Mouse (Mus musculus): ENCODE results near the gene Slc4a8. TPM values are rescaled to one million over a fixed set of nuclear protein-coding genes. Genes with fewer than 3 reads are reported as not detected.
A peak's percentile ranks its signal among the peaks of the same experiment; 100 is the strongest.

Slc4a8 gene
- polyA plus RNA-seq, 1 experiment from 2014 or later: 1.4 TPM

- no peaks in the 10 kb centered on the region; the same call in 1 of the 2 replicates for H3K27me3 ChIP-seq (replicated peaks; ENCODE audit: control insufficient read depth, insufficient read depth, low read length)
- H3K4me3 ChIP-seq (ENCODE audit: low read depth, low read length): no peak overlapping the region
- no peaks in the 10 kb centered on the region for H3K36me3 ChIP-seq (ENCODE audit: control insufficient read depth, insufficient read depth)
- no peak overlapping the region for H3K4me2 ChIP-seq (replicated peaks; ENCODE audit: low read depth)
- H3K4me1 ChIP-seq (replicated peaks; ENCODE audit: control insufficient read depth, insufficient read depth, low read length): 0 out of 2 replicates have a peak, but pooled peaks cover 2% of the 10 kb centered on the region
- no peak for TF ChIP-seq CTCF (IDR thresholded peaks at IDR 0.05; ENCODE audit: low read depth)
- no peak for ATAC-seq
- H3K9me3 ChIP-seq (ENCODE audit: control insufficient read depth): no peaks in the 10 kb centered on the region
- H3K27ac ChIP-seq (ENCODE audit: low read depth, low read length): no peak overlapping the region
- 91% methylated on average over 14 of the region's 15 CpGs for whole genome bisulfite sequencing
- no peak overlapping the region for H3K9ac ChIP-seq (ENCODE audit: low read depth, low read length)
Measured at GRCm38 (mm10) chr15:100735095-100735952, 26.2 kb upstream of the Slc4a8 start.

- Histone ChIP-seq H3K36me3 (ENCODE audit: control insufficient read depth, insufficient read depth) (no peaks in the 10 kb centered on the region), H3K9ac (ENCODE audit: low read depth, low read length) (no peak overlapping the region), H3K4me2 (replicated peaks; ENCODE audit: low read depth) (no peak overlapping the region), H3K9me3 (ENCODE audit: control insufficient read depth) (no peaks in the 10 kb centered on the region), H3K4me1 (replicated peaks; ENCODE audit: control insufficient read depth, insufficient read depth, low read length) (0 out of 2 replicates have a peak, but pooled peaks cover 2% of the 10 kb centered on the region), H3K27ac (ENCODE audit: low read depth, low read length) (no peak overlapping the region), H3K27me3 (replicated peaks; ENCODE audit: control insufficient read depth, insufficient read depth, low read length) (no peaks in the 10 kb centered on the region), H3K4me3 (ENCODE audit: low read depth, low read length) (no peak overlapping the region)
- TF ChIP-seq CTCF (IDR thresholded peaks at IDR 0.05; ENCODE audit: low read depth): no peak
- WGBS: 79% methylated on average over 9 of the region's 9 CpGs
- ATAC-seq: no peak
Measured at GRCm38 (mm10) chr15:100735953-100736300, 25.6 kb upstream of the Slc4a8 start.

GRCm38 (mm10) chr15:100737667-100738066 lies 23.9 kb upstream of the Slc4a8 start:
- ATAC-seq: no peak
- Histone ChIP-seq H3K4me3 (ENCODE audit: low read depth, low read length) (no peak overlapping the region), H3K9me3 (ENCODE audit: control insufficient read depth) (no peaks in the 10 kb centered on the region), H3K9ac (ENCODE audit: low read depth, low read length) (no peak overlapping the region), H3K36me3 (ENCODE audit: control insufficient read depth, insufficient read depth) (no peaks in the 10 kb centered on the region), H3K4me2 (replicated peaks; ENCODE audit: low read depth) (0 out of 2 replicates have a peak overlapping the region, but pooled peaks have one; percentile 3), H3K4me1 (replicated peaks; ENCODE audit: control insufficient read depth, insufficient read depth, low read length) (0 out of 2 replicates have a peak, but pooled peaks cover 2% of the 10 kb centered on the region), H3K27me3 (replicated peaks; ENCODE audit: control insufficient read depth, insufficient read depth, low read length) (no peaks in the 10 kb centered on the region), H3K27ac (ENCODE audit: low read depth, low read length) (peak overlapping the region; percentile 70)
- WGBS: 79% methylated on average over 3 of the region's 3 CpGs
- no peak for TF ChIP-seq CTCF (IDR thresholded peaks at IDR 0.05; ENCODE audit: low read depth)

GRCm38 (mm10) chr15:100738351-100738781 lies 23.2 kb upstream of the Slc4a8 start:
- Histone ChIP-seq H3K27me3 (replicated peaks; ENCODE audit: control insufficient read depth, insufficient read depth, low read length) (no peaks in the 10 kb centered on the region), H3K9me3 (ENCODE audit: control insufficient read depth) (no peaks in the 10 kb centered on the region), H3K36me3 (ENCODE audit: control insufficient read depth, insufficient read depth) (no peaks in the 10 kb centered on the region), H3K4me2 (replicated peaks; ENCODE audit: low read depth) (0 out of 2 replicates have a peak overlapping the region, but pooled peaks have one; percentile 3), H3K4me1 (replicated peaks; ENCODE audit: control insufficient read depth, insufficient read depth, low read length) (0 out of 2 replicates have a peak, but pooled peaks cover 2% of the 10 kb centered on the region), H3K4me3 (ENCODE audit: low read depth, low read length) (no peak overlapping the region), H3K9ac (ENCODE audit: low read depth, low read length) (no peak overlapping the region), H3K27ac (ENCODE audit: low read depth, low read length) (peak overlapping the region; percentile 70)
- peak; percentile 98 for ATAC-seq
- TF ChIP-seq CTCF (IDR thresholded peaks at IDR 0.05; ENCODE audit: low read depth): peak; percentile 57
- WGBS: 28% methylated on average over 7 of the region's 7 CpGs

GRCm38 (mm10) chr15:100739442-100739841 lies 22.1 kb upstream of the Slc4a8 start:
- no peak for ATAC-seq
- Histone ChIP-seq H3K27ac (ENCODE audit: low read depth, low read length) (no peak overlapping the region), H3K9ac (ENCODE audit: low read depth, low read length) (no peak overlapping the region), H3K27me3 (replicated peaks; ENCODE audit: control insufficient read depth, insufficient read depth, low read length) (no peaks in the 10 kb centered on the region), H3K36me3 (ENCODE audit: control insufficient read depth, insufficient read depth) (no peaks in the 10 kb centered on the region), H3K9me3 (ENCODE audit: control insufficient read depth) (no peaks in the 10 kb centered on the region), H3K4me2 (replicated peaks; ENCODE audit: low read depth) (no peak overlapping the region), H3K4me3 (ENCODE audit: low read depth, low read length) (no peak overlapping the region), H3K4me1 (replicated peaks; ENCODE audit: control insufficient read depth, insufficient read depth, low read length) (0 out of 2 replicates have a peak, but pooled peaks cover 2% of the 10 kb centered on the region)
- TF ChIP-seq CTCF (IDR thresholded peaks at IDR 0.05; ENCODE audit: low read depth): no peak
- 80% methylated on average over 6 of the region's 6 CpGs for WGBS

GRCm38 (mm10) chr15:100743238-100743637 lies 18.3 kb upstream of the Slc4a8 start:
- WGBS: 95% methylated on average over 6 of the region's 6 CpGs
- H3K36me3 ChIP-seq (ENCODE audit: control insufficient read depth, insufficient read depth): no peaks in the 10 kb centered on the region
- no peak for ATAC-seq
- no peak overlapping the region for H3K27ac ChIP-seq (ENCODE audit: low read depth, low read length)
- TF ChIP-seq CTCF (IDR thresholded peaks at IDR 0.05; ENCODE audit: low read depth): no peak
- no peak overlapping the region for H3K4me2 ChIP-seq (replicated peaks; ENCODE audit: low read depth)
- H3K4me1 ChIP-seq (replicated peaks; ENCODE audit: control insufficient read depth, insufficient read depth, low read length): 0 out of 2 replicates have a peak, but pooled peaks cover 3% of the 10 kb centered on the region
- H3K27me3 ChIP-seq (replicated peaks; ENCODE audit: control insufficient read depth, insufficient read depth, low read length): no peaks in the 10 kb centered on the region
- H3K9ac ChIP-seq (ENCODE audit: low read depth, low read length): no peak overlapping the region
- no peak overlapping the region for H3K4me3 ChIP-seq (ENCODE audit: low read depth, low read length)
- H3K9me3 ChIP-seq (ENCODE audit: control insufficient read depth): no peaks in the 10 kb centered on the region
